Comparison of ENCODE assay signal across 26 mouse cellular contexts in the genomic region with DNA sequence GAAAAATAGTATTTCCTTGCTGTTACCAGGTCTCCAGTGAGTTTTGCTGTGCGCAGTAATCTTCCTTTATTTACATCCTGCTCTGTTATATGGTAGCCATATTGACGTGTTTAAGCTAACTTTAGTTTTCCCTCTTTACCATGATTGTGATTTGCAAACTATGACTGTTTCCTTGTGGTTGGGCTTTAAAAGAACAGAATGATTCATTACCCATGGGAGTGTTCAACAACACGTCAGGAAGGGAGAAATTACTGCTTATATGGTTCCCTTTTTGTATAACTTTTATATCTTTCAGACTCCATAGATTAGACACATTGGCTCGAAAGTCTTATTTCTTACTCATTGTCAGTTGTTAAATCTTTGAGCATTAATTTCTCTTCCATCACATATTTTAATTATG.
DNase-seq lines count a peak whose midpoint lies in the region; ATAC-seq and TF ChIP-seq lines count a peak whose summit lies in the region.
"Had no signal": no experiment of that assay in that cellular context is flagged by ENCODE, and none has a peak within 500 bp of the region (broad histone marks: within the 10 kb centered on the region; RNA-seq: fewer than 3 reads in every experiment).

No protein-coding gene starts in this region.

- H3K9ac ChIP-seq in kidney, embryonic 14.5 days (ENCODE audit: low read depth, low read length), result no peak overlapping the region
- no peak overlapping the region for H3K9ac ChIP-seq in CH12.LX (ENCODE audit: insufficient read depth, low read depth)
- H3K9ac ChIP-seq in stomach, postnatal 0 days (ENCODE audit: low read length), result no peak overlapping the region
- H3K9ac ChIP-seq: heart, embryonic 13.5 days; hindbrain, embryonic 13.5 days; intestine, embryonic 15.5 days had no signal

- no peak overlapping the region for H3K4me2 ChIP-seq in kidney, embryonic 14.5 days (replicated peaks; ENCODE audit: low read depth, low read length)
- peak overlapping the region; percentile 10; the same call in 1 of the 2 replicates for H3K4me2 ChIP-seq in CH12.LX (ENCODE audit: insufficient read depth, low read depth, poor library complexity, severe bottlenecking)
- H3K4me2 ChIP-seq in stomach, postnatal 0 days (replicated peaks; ENCODE audit: low read depth), result no peak overlapping the region
- H3K4me2 ChIP-seq: heart, embryonic 13.5 days; hindbrain, embryonic 13.5 days; intestine, embryonic 15.5 days had no signal

- no peak for DNase-seq in kidney, adult 2 months
- peak; percentile 39 for DNase-seq in CH12.LX (ENCODE audit: extremely low read depth)
- no peak for DNase-seq in stomach, postnatal 0 days (ENCODE audit: low spot score)
- DNase-seq in heart, postnatal 4 days, result no peak
- no peak for DNase-seq in ovary, postnatal 14 days (ENCODE audit: low spot score)
- no peak for DNase-seq in embryonic facial prominence, embryonic 10.5 days (ENCODE audit: low spot score)
- DNase-seq: adrenal gland, postnatal 10 days; adrenal gland, postnatal 36 days; cerebellum, adult 18-20 months; cerebellum, adult 9-10 months; cerebellum, postnatal 14 days; embryo, embryonic 11 days; gastrocnemius, postnatal 10 days; gastrocnemius, postnatal 36 days; heart, adult 2 months; heart, postnatal 14 days had no signal

- H3K36me3 ChIP-seq in kidney, embryonic 14.5 days (ENCODE audit: control insufficient read depth, insufficient read depth, low read length), result no peaks in the 10 kb centered on the region
- H3K36me3 ChIP-seq in kidney, adult 2 months (ENCODE audit: control insufficient read depth, insufficient read depth, low read length), result no peaks in the 10 kb centered on the region
- H3K36me3 ChIP-seq in CH12.LX (replicated peaks in 1 of 2; ENCODE audit: control insufficient read depth in 1 of 2, insufficient read depth in 1 of 2, low read length in 1 of 2), result peaks cover 0 to 48% of the 10 kb centered on the region in 2 experiments
- H3K36me3 ChIP-seq in stomach, postnatal 0 days (ENCODE audit: control insufficient read depth, insufficient read depth, low read length), result no peaks in the 10 kb centered on the region
- no peaks in the 10 kb centered on the region for H3K36me3 ChIP-seq in embryonic facial prominence, embryonic 10.5 days (replicated peaks)
- H3K36me3 ChIP-seq: heart, embryonic 10.5 days; heart, embryonic 13.5 days; hindbrain, embryonic 13.5 days; intestine, embryonic 15.5 days had no signal

- in situ Hi-C loops in CH12.LX (cut with MboI; ENCODE audit: low pct_ligation_motif_present, low pct_unique_long_range_greater_than_20kb, low sequenced_read_pairs), result no loop called here

- no peaks in the 10 kb centered on the region for H3K27me3 ChIP-seq in kidney, embryonic 14.5 days (ENCODE audit: control insufficient read depth, insufficient read depth, low read length)
- H3K27me3 ChIP-seq in kidney, adult 2 months (replicated peaks; ENCODE audit: control insufficient read depth, insufficient read depth, low read length), result no peaks in the 10 kb centered on the region
- no peaks in the 10 kb centered on the region for H3K27me3 ChIP-seq in CH12.LX (replicated peaks)
- H3K27me3 ChIP-seq in stomach, postnatal 0 days (ENCODE audit: control insufficient read depth, insufficient read depth, low read length), result no peaks in the 10 kb centered on the region
- no peaks in the 10 kb centered on the region for H3K27me3 ChIP-seq in embryonic facial prominence, embryonic 10.5 days (replicated peaks; ENCODE audit: low read depth, poor library complexity, severe bottlenecking)
- H3K27me3 ChIP-seq: heart, embryonic 13.5 days; hindbrain, embryonic 13.5 days; intestine, embryonic 15.5 days; Patski had no signal

- no peak overlapping the region for H3K4me3 ChIP-seq in kidney, embryonic 14.5 days (ENCODE audit: low read length)
- no peak overlapping the region for H3K4me3 ChIP-seq in kidney, adult 2 months (ENCODE audit: insufficient read depth, low read depth, low read length)
- no peak overlapping the region for H3K4me3 ChIP-seq in CH12.LX (replicated peaks in 1 of 3; ENCODE audit: low read depth in 2 of 3, low read length in 2 of 3, poor library complexity in 1 of 3)
- no peak overlapping the region for H3K4me3 ChIP-seq in embryonic fibroblast, embryonic 13.5 days (ENCODE audit: insufficient read depth, low read length)
- H3K4me3 ChIP-seq in stomach, postnatal 0 days (ENCODE audit: low read depth, low read length), result no peak overlapping the region
- H3K4me3 ChIP-seq in embryonic facial prominence, embryonic 10.5 days, result no peak overlapping the region
- H3K4me3 ChIP-seq: heart, adult 2 months; heart, embryonic 10.5 days; heart, embryonic 13.5 days; hindbrain, embryonic 13.5 days; intestine, embryonic 15.5 days had no signal

- TF ChIP-seq POLR2A in kidney, adult 2 months (IDR thresholded peaks at IDR 0.05; ENCODE audit: low read depth, low read length), result no peak
- no peak for TF ChIP-seq POLR2A in CH12.LX (IDR thresholded peaks at IDR 0.05; ENCODE audit: low read depth, low read length)
- no peak for TF ChIP-seq POLR2A in embryonic fibroblast, embryonic 13.5 days (IDR thresholded peaks at IDR 0.05; ENCODE audit: low read depth, low read length)

- WGBS in kidney, embryonic 14.5 days, result 57% methylated on average over 4 of the region's 4 CpGs
- 91% methylated on average over 4 of the region's 4 CpGs for WGBS in kidney, adult 2 months
- WGBS in stomach, postnatal 0 days, result 48% methylated on average over 4 of the region's 4 CpGs
- WGBS in embryonic facial prominence, embryonic 10.5 days, result 89% methylated on average over 4 of the region's 4 CpGs

- H3K9me3 ChIP-seq in kidney, embryonic 14.5 days (ENCODE audit: control insufficient read depth, low read length), result no peaks in the 10 kb centered on the region
- no peaks in the 10 kb centered on the region for H3K9me3 ChIP-seq in CH12.LX (replicated peaks; ENCODE audit: low read length)
- H3K9me3 ChIP-seq in stomach, postnatal 0 days (ENCODE audit: control insufficient read depth, low read length), result no peaks in the 10 kb centered on the region
- no peaks in the 10 kb centered on the region for H3K9me3 ChIP-seq in embryonic facial prominence, embryonic 10.5 days
- H3K9me3 ChIP-seq: heart, embryonic 10.5 days; heart, embryonic 13.5 days; hindbrain, embryonic 13.5 days; intestine, embryonic 15.5 days had no signal

- ATAC-seq in kidney, embryonic 14.5 days (ENCODE audit: low FRiP score, low TSS enrichment), result peak; percentile 22; the same call in 1 of the 2 replicates
- peak; percentile 47; the same call in 1 of the 2 replicates for ATAC-seq in stomach, postnatal 0 days (ENCODE audit: low FRiP score, low TSS enrichment)
- ATAC-seq: CD4-positive, CD25-positive, alpha-beta regulatory T cell, adult 4 months; forebrain, embryonic 14.5 days; hindbrain, embryonic 16.5 days; intestine, embryonic 15.5 days; Patski had no signal

- no peak for TF ChIP-seq EP300 in CH12.LX (IDR thresholded peaks at IDR 0.05; ENCODE audit: low read length)
- TF ChIP-seq EP300 in stomach, postnatal 0 days (optimal IDR thresholded peaks at IDR 0.05), result no peak

- TF ChIP-seq CTCF in kidney, adult 2 months (conservative IDR thresholded peaks at IDR 0.05; ENCODE audit: insufficient read depth, insufficient read length, low read depth, low read length), result no peak
- TF ChIP-seq CTCF in CH12.LX (conservative IDR thresholded peaks at IDR 0.05 in 1 of 2, IDR thresholded peaks at IDR 0.05 in 1 of 2; ENCODE audit: low read depth in 2 of 2, low read length in 2 of 2), result no peak
- TF ChIP-seq CTCF in embryonic fibroblast, embryonic 13.5 days (IDR thresholded peaks at IDR 0.05; ENCODE audit: borderline replicate concordance, insufficient read depth, low read length), result no peak
- TF ChIP-seq CTCF in stomach, postnatal 0 days (IDR thresholded peaks at IDR 0.05; ENCODE audit: low read depth), result no peak

- peaks cover 13% of the 10 kb centered on the region for H3K4me1 ChIP-seq in kidney, embryonic 14.5 days (ENCODE audit: control insufficient read depth, insufficient read depth, low read length)
- H3K4me1 ChIP-seq in kidney, adult 2 months (ENCODE audit: control insufficient read depth, insufficient read depth, low read length), result peaks cover 2% of the 10 kb centered on the region; the same call in 1 of the 2 replicates
- H3K4me1 ChIP-seq in CH12.LX (ENCODE audit: control insufficient read depth in 1 of 2, insufficient read depth in 2 of 2), result peaks cover 0 to 44% of the 10 kb centered on the region in 2 experiments; a peak in 3 of 4 replicates
- peaks cover 7% of the 10 kb centered on the region for H3K4me1 ChIP-seq in embryonic fibroblast, embryonic 13.5 days (ENCODE audit: control insufficient read depth, insufficient read depth, low read length)
- H3K4me1 ChIP-seq in stomach, postnatal 0 days (replicated peaks; ENCODE audit: control insufficient read depth, insufficient read depth), result no peaks in the 10 kb centered on the region
- H3K4me1 ChIP-seq in embryonic facial prominence, embryonic 10.5 days, result peaks cover 8% of the 10 kb centered on the region

- no peak for TF ChIP-seq RAD21 in CH12.LX (IDR thresholded peaks at IDR 0.05; ENCODE audit: low read depth, low read length)

- no peak overlapping the region for H3K27ac ChIP-seq in kidney, embryonic 14.5 days (ENCODE audit: low read depth, low read length)
- no peak overlapping the region for H3K27ac ChIP-seq in kidney, adult 2 months (ENCODE audit: insufficient read depth, low read depth, low read length)
- H3K27ac ChIP-seq in CH12.LX (ENCODE audit: insufficient read depth, low read depth), result no peak overlapping the region
- peak overlapping the region; percentile 60 for H3K27ac ChIP-seq in embryonic fibroblast, embryonic 13.5 days (ENCODE audit: insufficient read depth, low read length)
- H3K27ac ChIP-seq in stomach, postnatal 0 days (replicated peaks), result no peak overlapping the region
- H3K27ac ChIP-seq in embryonic facial prominence, embryonic 10.5 days (replicated peaks), result no peak overlapping the region
- H3K27ac ChIP-seq: heart, adult 2 months; heart, embryonic 10.5 days; heart, embryonic 13.5 days; hindbrain, embryonic 13.5 days; intestine, embryonic 15.5 days had no signal

- dilution Hi-C loops in CH12.LX (cut with MboI; ENCODE audit: extremely low pct_ligation_motif_present, extremely low pct_unique_long_range_greater_than_20kb, low sequenced_read_pairs), result no loop called here

- H3K79me2 ChIP-seq in CH12.LX (replicated peaks; ENCODE audit: control insufficient read depth, extremely low read depth, insufficient read depth, poor library complexity, severe bottlenecking), result peaks cover 34% of the 10 kb centered on the region

TF ChIP-seq in CH12.LX, 34 proteins besides CTCF, POLR2A, EP300 and RAD21:
- no peak for TF ChIP-seq MAZ (IDR thresholded peaks at IDR 0.05; ENCODE audit: low read depth, low read length)
- no peak for TF ChIP-seq MEF2A (IDR thresholded peaks at IDR 0.05; ENCODE audit: borderline replicate concordance, low read depth, low read length)
- no peak for TF ChIP-seq MXI1 (IDR thresholded peaks at IDR 0.05; ENCODE audit: low read depth, low read length)
- no peak for TF ChIP-seq ETS1 (conservative IDR thresholded peaks at IDR 0.05; ENCODE audit: low read depth, low read length)
- no peak for TF ChIP-seq NRF1 (IDR thresholded peaks at IDR 0.05; ENCODE audit: low read depth, low read length)
- no peak for TF ChIP-seq PAX5 (IDR thresholded peaks at IDR 0.05; ENCODE audit: low read length)
